Mouse (Mus musculus): Measurements from ENCODE around the gene Col1a2. TPM values are rescaled to one million over a fixed set of nuclear protein-coding genes. Genes with fewer than 3 reads are reported as not detected.

The Col1a2 gene
- polyA plus RNA-seq, 1 experiment = 20.7 TPM

- Histone ChIP-seq H3K4me1 (replicated peaks; ENCODE audit: control insufficient read depth, insufficient read depth, low read length) (no peaks in the 10 kb centered on the region), H3K36me3 (ENCODE audit: control insufficient read depth, insufficient read depth, low read length) (no peaks in the 10 kb centered on the region), H3K4me3 (ENCODE audit: control insufficient read depth, insufficient read depth, low read length) (no peak overlapping the region), H3K27ac (ENCODE audit: control insufficient read depth, insufficient read depth, low read length) (no peak overlapping the region), H3K27me3 (ENCODE audit: control insufficient read depth, insufficient read depth, low read length) (no peaks in the 10 kb centered on the region)
- 93% methylated on average over 8 of the region's 8 CpGs for whole genome bisulfite sequencing
- TF ChIP-seq POLR2A (IDR thresholded peaks at IDR 0.05; ENCODE audit: control insufficient read depth, extremely low read depth, insufficient read depth, low read length, poor library complexity) (no peak), CTCF (IDR thresholded peaks at IDR 0.05; ENCODE audit: borderline replicate concordance, control insufficient read depth, extremely low read depth, insufficient read depth, low read length, poor library complexity) (no peak)
- DNase-seq = no peak
These were observed 30.0 kb downstream of the Col1a2 start for GRCm38 (mm10) chr6:4534462-4535079.

- WGBS = 93% methylated on average over 7 of the region's 7 CpGs
- TF ChIP-seq CTCF (IDR thresholded peaks at IDR 0.05; ENCODE audit: borderline replicate concordance, control insufficient read depth, extremely low read depth, insufficient read depth, low read length, poor library complexity) = no peak
- TF ChIP-seq POLR2A (IDR thresholded peaks at IDR 0.05; ENCODE audit: control insufficient read depth, extremely low read depth, insufficient read depth, low read length, poor library complexity) = no peak
- H3K4me1 ChIP-seq (replicated peaks; ENCODE audit: control insufficient read depth, insufficient read depth, low read length) = no peaks in the 10 kb centered on the region
These were observed 37.5 kb downstream of the Col1a2 start for GRCm38 (mm10) chr6:4541926-4542715.

GRCm38 (mm10) chr6:4544554-4544953 lies 39.9 kb downstream of the Col1a2 start:
- peak; percentile 36 for DNase-seq
- no peak for TF ChIP-seq CTCF (IDR thresholded peaks at IDR 0.05; ENCODE audit: borderline replicate concordance, control insufficient read depth, extremely low read depth, insufficient read depth, low read length, poor library complexity)
- no peak for TF ChIP-seq POLR2A (IDR thresholded peaks at IDR 0.05; ENCODE audit: control insufficient read depth, extremely low read depth, insufficient read depth, low read length, poor library complexity)
- 47% methylated on average over 6 of the region's 6 CpGs for WGBS
- Histone ChIP-seq H3K36me3 (ENCODE audit: control insufficient read depth, insufficient read depth, low read length) (no peaks in the 10 kb centered on the region), H3K4me1 (replicated peaks; ENCODE audit: control insufficient read depth, insufficient read depth, low read length) (no peaks in the 10 kb centered on the region), H3K27me3 (ENCODE audit: control insufficient read depth, insufficient read depth, low read length) (no peaks in the 10 kb centered on the region), H3K4me3 (ENCODE audit: control insufficient read depth, insufficient read depth, low read length) (no peak overlapping the region), H3K27ac (ENCODE audit: control insufficient read depth, insufficient read depth, low read length) (no peak overlapping the region)

More at GRCm38 (mm10) chr6:4541926-4542715, 37.5 kb downstream of the Col1a2 start:
- DNase-seq = no peak
- Histone ChIP-seq H3K4me3 (ENCODE audit: control insufficient read depth, insufficient read depth, low read length) (no peak overlapping the region), H3K27ac (ENCODE audit: control insufficient read depth, insufficient read depth, low read length) (no peak overlapping the region), H3K36me3 (ENCODE audit: control insufficient read depth, insufficient read depth, low read length) (no peaks in the 10 kb centered on the region), H3K27me3 (ENCODE audit: control insufficient read depth, insufficient read depth, low read length) (no peaks in the 10 kb centered on the region)

GRCm38 (mm10) chr6:4545727-4546126 lies 41.1 kb downstream of the Col1a2 start:
- H3K27ac ChIP-seq (ENCODE audit: control insufficient read depth, insufficient read depth, low read length) = no peak overlapping the region
- 11% methylated on average over 8 of the region's 8 CpGs for WGBS
- no peak for TF ChIP-seq CTCF (IDR thresholded peaks at IDR 0.05; ENCODE audit: borderline replicate concordance, control insufficient read depth, extremely low read depth, insufficient read depth, low read length, poor library complexity)
- TF ChIP-seq POLR2A (IDR thresholded peaks at IDR 0.05; ENCODE audit: control insufficient read depth, extremely low read depth, insufficient read depth, low read length, poor library complexity) = no peak
- H3K4me3 ChIP-seq (ENCODE audit: control insufficient read depth, insufficient read depth, low read length) = no peak overlapping the region
- peak; percentile 55 for DNase-seq
- no peaks in the 10 kb centered on the region for H3K4me1 ChIP-seq (replicated peaks; ENCODE audit: control insufficient read depth, insufficient read depth, low read length)
- H3K27me3 ChIP-seq (ENCODE audit: control insufficient read depth, insufficient read depth, low read length) = no peaks in the 10 kb centered on the region
- no peaks in the 10 kb centered on the region for H3K36me3 ChIP-seq (ENCODE audit: control insufficient read depth, insufficient read depth, low read length)

- Histone ChIP-seq H3K36me3 (ENCODE audit: control insufficient read depth, insufficient read depth, low read length) (no peaks in the 10 kb centered on the region), H3K27ac (ENCODE audit: control insufficient read depth, insufficient read depth, low read length) (no peak overlapping the region), H3K4me1 (replicated peaks; ENCODE audit: control insufficient read depth, insufficient read depth, low read length) (no peaks in the 10 kb centered on the region), H3K4me3 (ENCODE audit: control insufficient read depth, insufficient read depth, low read length) (no peak overlapping the region), H3K27me3 (ENCODE audit: control insufficient read depth, insufficient read depth, low read length) (no peaks in the 10 kb centered on the region)
- 47% methylated on average over 4 of the region's 4 CpGs for WGBS
- DNase-seq = no peak
- no peak for TF ChIP-seq POLR2A (IDR thresholded peaks at IDR 0.05; ENCODE audit: control insufficient read depth, extremely low read depth, insufficient read depth, low read length, poor library complexity)
- no peak for TF ChIP-seq CTCF (IDR thresholded peaks at IDR 0.05; ENCODE audit: borderline replicate concordance, control insufficient read depth, extremely low read depth, insufficient read depth, low read length, poor library complexity)
These were observed 44.3 kb downstream of the Col1a2 start for GRCm38 (mm10) chr6:4548894-4549293.

GRCm38 (mm10) chr6:4549846-4550548 lies 45.4 kb downstream of the Col1a2 start:
- H3K27ac ChIP-seq (ENCODE audit: control insufficient read depth, insufficient read depth, low read length) = no peak overlapping the region
- no peak for DNase-seq
- TF ChIP-seq CTCF (IDR thresholded peaks at IDR 0.05; ENCODE audit: borderline replicate concordance, control insufficient read depth, extremely low read depth, insufficient read depth, low read length, poor library complexity) (no peak), POLR2A (IDR thresholded peaks at IDR 0.05; ENCODE audit: control insufficient read depth, extremely low read depth, insufficient read depth, low read length, poor library complexity) (no peak)
- no peaks in the 10 kb centered on the region for H3K36me3 ChIP-seq (ENCODE audit: control insufficient read depth, insufficient read depth, low read length)
- WGBS = 84% methylated on average over 11 of the region's 11 CpGs
- H3K27me3 ChIP-seq (ENCODE audit: control insufficient read depth, insufficient read depth, low read length) = no peaks in the 10 kb centered on the region
- H3K4me1 ChIP-seq (replicated peaks; ENCODE audit: control insufficient read depth, insufficient read depth, low read length) = no peaks in the 10 kb centered on the region
- no peak overlapping the region for H3K4me3 ChIP-seq (ENCODE audit: control insufficient read depth, insufficient read depth, low read length)

Data from thymus, adult 2 months (tissue).